Mouse (Mus musculus): Measurements from ENCODE around the gene Arhgef12.

Arhgef12 gene

GRCm38 (mm10) chr9:43076163-43076562 lies 30.9 kb downstream of the Arhgef12 start:
- no peak for DNase-seq (ENCODE audit: low spot score)

GRCm38 (mm10) chr9:43074611-43075010 lies 32.4 kb downstream of the Arhgef12 start:
- no peak for DNase-seq (ENCODE audit: low spot score)

- no peak for DNase-seq (ENCODE audit: low spot score)
Measured at GRCm38 (mm10) chr9:43071741-43072140, 35.3 kb downstream of the Arhgef12 start.

- DNase-seq (ENCODE audit: low spot score): no peak
Measured at GRCm38 (mm10) chr9:43071176-43071575, 35.9 kb downstream of the Arhgef12 start.

- DNase-seq (ENCODE audit: low spot score): no peak
Measured at GRCm38 (mm10) chr9:43070566-43070965, 36.5 kb downstream of the Arhgef12 start.

GRCm38 (mm10) chr9:43070153-43070552 lies 36.9 kb downstream of the Arhgef12 start:
- DNase-seq (ENCODE audit: low spot score): no peak

GRCm38 (mm10) chr9:43067896-43068295 lies 39.1 kb downstream of the Arhgef12 start:
- no peak for DNase-seq (ENCODE audit: low spot score)

GRCm38 (mm10) chr9:43065231-43065630 lies 41.8 kb downstream of the Arhgef12 start:
- DNase-seq (ENCODE audit: low spot score): no peak

- no peak for DNase-seq (ENCODE audit: low spot score)
Measured at GRCm38 (mm10) chr9:43061545-43061944, 45.5 kb downstream of the Arhgef12 start.

GRCm38 (mm10) chr9:43050391-43050790 lies 56.6 kb downstream of the Arhgef12 start:
- DNase-seq (ENCODE audit: low spot score): no peak

GRCm38 (mm10) chr9:43044481-43044880 lies 62.6 kb downstream of the Arhgef12 start:
- no peak for DNase-seq (ENCODE audit: low spot score)

- DNase-seq (ENCODE audit: low spot score): no peak
Measured at GRCm38 (mm10) chr9:43038466-43038865, 68.6 kb downstream of the Arhgef12 start.

GRCm38 (mm10) chr9:43035208-43035607 lies 71.8 kb downstream of the Arhgef12 start:
- DNase-seq (ENCODE audit: low spot score): no peak

- no peak for DNase-seq (ENCODE audit: low spot score)
Measured at GRCm38 (mm10) chr9:43034273-43034672, 72.8 kb downstream of the Arhgef12 start.

GRCm38 (mm10) chr9:43027757-43028156 lies 79.3 kb downstream of the Arhgef12 start:
- DNase-seq (ENCODE audit: low spot score): no peak

GRCm38 (mm10) chr9:43021515-43022251 lies 85.4 kb downstream of the Arhgef12 start:
- DNase-seq (ENCODE audit: low spot score): no peak

- no peak for DNase-seq (ENCODE audit: low spot score)
Measured at GRCm38 (mm10) chr9:43019656-43020055, 87.4 kb downstream of the Arhgef12 start.

- DNase-seq (ENCODE audit: low spot score): no peak
Measured at GRCm38 (mm10) chr9:43015786-43016185, 91.3 kb downstream of the Arhgef12 start.

- no peak for DNase-seq (ENCODE audit: low spot score)
Measured at GRCm38 (mm10) chr9:43015366-43015765, 91.7 kb downstream of the Arhgef12 start.

- DNase-seq (ENCODE audit: low spot score): no peak
Measured at GRCm38 (mm10) chr9:43014886-43015285, 92.2 kb downstream of the Arhgef12 start.

GRCm38 (mm10) chr9:43012541-43012940 lies 94.5 kb downstream of the Arhgef12 start:
- no peak for DNase-seq (ENCODE audit: low spot score)

- DNase-seq (ENCODE audit: low spot score): no peak
Measured at GRCm38 (mm10) chr9:43011061-43011460, 96.0 kb downstream of the Arhgef12 start.

GRCm38 (mm10) chr9:43003881-43004280 lies 103.2 kb downstream of the Arhgef12 start:
- DNase-seq (ENCODE audit: low spot score): no peak

- no peak for DNase-seq (ENCODE audit: low spot score)
Measured at GRCm38 (mm10) chr9:43003017-43003416, 104.0 kb downstream of the Arhgef12 start.

Measured in ovary, postnatal 36 days (tissue).